Mouse (Mus musculus): ENCODE data around the gene Nrip3.

Nrip3 gene

DNA sequence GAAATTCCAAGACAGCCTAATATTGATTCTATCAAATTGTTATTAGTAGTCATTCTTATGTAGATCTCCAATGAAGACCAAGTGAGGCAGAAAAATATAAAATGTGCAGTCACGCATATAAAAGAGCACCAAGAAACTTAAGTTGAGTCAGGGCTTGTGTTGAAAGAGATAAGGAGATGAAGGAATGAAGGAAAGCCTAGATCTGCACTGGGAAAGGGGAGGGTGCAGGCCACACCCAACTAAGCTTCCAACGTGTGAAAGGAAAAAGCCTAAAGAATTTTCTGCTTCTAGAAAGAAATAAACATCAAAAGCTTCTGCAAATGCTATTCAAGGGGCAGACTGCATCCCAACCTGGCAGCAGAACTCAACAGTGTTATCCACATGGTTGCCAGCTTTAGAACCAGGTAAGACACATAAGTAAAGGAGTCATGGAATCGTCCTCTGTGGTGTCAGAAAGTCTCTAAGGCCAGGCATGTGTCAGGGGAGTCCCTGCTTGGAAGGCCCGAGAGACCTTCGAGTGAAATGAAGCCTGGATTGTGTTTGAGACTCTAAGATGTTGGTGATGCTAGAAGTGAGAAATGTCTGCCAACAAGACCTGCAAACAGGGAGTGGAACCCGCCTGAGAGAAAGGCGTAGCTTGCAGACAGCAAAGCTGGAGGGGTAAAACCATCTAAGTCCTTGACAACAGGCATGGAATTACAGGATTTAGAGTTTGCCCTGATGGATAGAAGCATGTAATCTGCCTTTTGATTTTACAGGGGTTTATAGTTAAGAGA lies 14.1 kb downstream of the Nrip3 start:
- DNase-seq = no peak

DNA sequence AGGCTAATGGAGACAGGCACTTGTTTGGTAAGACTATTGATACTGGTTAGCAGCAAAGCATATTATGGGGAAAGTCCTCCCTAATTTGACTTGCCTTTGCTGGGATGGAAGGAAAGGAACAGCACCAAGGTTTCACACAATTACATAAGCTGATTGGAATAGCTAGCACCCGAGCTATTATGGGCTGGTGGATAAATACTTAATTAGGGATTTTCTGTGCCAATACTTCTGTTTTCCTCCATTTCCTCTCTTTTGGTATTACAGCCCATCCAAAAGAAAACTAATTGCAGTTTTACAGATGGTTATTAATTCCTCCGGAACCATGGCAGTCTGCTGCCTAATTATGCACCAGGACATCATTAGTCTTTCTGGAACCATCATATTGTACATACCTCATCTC lies 17.8 kb downstream of the Nrip3 start:
- no peak for DNase-seq

DNA sequence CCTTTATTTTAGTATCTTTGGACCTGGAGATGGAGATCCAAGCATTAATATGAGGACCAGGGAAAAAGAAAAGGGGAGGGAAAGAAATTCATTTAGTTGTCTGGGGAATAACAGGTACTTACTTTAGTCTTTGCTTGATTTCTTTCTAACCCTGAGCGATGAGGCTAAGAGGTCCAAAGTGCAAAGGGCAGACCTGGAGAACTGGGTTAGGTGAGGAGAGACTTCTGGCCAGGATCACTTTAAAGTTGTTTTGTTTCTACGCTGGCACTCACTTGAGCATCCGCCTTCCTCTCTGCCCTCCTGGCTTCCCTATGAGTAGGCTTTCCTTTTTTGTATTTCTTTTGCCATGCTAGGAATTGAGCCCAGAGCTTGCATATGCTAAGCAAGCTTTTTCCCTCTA lies 25.5 kb downstream of the Nrip3 start:
- no peak for DNase-seq

DNA sequence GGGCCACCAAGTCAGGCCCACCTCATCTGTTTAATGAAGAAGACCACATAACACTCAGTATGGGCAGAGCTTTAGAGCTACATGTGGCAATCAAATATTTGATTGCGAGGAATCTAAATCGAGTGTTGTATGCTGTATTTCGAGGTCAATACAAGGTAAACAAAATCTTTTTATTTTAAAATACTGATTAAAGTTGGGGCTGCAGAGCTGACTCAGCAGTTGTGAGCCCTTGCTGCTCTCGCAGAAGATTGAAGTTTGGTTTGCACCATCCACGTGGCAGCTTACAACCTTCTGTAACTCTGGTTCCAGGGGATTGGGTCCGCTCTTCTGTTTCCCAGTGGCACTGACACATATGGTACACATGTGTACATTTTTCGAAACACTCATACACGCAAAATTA lies 27.8 kb downstream of the Nrip3 start:
- DNase-seq = no peak

DNA sequence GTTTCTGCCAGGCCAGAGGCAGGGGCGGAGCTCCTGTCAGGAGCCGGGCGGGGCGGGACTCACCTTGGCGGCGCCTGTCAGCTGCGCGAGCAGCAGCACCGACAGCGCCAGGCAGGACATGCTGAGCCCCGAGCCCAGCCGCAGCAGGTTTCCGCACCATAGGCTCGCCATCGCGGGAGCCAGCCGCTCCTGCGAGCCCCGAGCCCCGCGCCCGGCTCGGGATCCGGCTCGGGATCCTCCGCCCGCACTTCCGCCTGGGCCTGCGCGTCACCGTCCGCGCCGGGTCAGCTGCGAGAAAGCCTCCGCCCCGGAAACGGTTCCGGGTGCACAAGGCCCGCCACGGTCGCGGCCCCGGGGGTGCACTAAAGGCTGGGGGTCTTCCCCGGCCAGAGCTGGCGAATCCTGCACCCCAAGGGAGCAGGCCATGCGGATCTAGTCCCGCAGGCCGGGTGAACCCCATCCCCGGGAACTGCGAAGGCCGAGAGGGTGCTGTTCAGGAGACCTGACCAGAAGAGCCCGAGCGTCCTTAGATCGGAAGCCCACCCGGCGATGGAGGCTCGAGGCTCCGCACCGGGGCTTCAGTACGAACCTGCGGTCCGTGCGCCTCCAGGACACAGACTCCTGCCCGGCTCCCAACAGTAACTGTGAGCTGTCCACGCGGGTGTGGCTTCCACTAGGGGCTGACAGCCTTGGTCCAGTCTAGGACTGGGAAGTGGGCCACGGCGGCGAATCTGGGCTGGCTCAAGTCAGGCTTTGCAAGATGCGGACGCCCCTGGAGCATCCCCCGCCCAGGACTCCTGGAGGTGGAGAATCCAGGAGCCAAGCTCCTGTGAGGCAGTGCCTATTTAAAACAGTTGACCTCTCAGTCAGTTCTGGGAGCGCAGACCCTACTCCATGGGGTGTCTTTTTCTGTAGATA lies 29.6 kb downstream of the Nrip3 start, which contains the start of gene Tmem9b:
Tmem9b (minus strand) TSS at position 868 of the 918 bp plus-strand sequence.
- peak; percentile 88 for DNase-seq

DNA sequence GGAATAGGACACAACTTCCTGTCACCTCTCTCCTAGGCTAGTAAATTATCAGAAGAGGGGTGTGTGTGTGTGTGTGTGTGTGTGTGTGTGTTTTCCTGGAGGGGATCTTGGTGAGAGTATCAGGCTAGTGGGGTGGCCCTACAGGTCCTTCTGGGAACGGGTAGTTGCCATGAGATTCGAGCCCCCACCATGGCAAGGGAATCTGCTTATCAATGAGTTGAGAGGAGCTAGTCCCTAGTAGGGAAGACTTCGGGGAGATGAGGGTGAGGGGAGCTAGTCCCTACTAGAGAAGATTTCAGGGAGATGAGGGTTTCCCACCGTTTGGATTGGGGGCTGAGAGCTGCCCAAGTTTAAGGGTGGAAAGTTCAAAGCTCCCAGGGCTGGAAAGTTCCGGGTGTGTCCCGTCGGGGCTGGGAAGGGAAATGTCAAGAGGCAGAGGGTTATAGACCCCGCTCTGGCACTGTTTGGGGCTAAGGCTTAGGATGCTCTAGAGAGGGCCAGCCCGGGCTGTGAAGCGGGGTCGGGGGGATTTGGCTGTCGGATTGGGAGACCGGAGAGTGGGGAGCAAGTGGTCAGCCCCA lies 30.3 kb downstream of the Nrip3 start:
- DNase-seq = no peak

DNA sequence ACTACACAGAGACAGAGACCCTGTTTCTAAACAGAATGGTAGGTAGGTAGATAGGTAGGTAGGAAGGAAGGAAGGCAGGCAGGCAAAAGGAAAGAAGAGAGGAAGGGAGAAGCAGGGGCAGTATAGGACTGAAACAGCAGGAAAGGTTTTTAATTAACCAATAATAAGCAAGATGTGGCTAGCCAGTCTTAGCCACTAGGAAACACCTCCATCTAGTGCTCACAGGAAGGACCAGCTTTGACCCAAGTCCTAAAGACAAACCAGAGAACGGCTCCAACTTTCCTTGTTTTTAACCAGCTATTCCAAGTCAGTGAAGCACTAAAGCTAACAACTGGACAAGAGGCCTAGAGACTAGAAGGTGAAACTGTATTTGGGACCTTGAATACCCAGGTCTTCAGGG lies 34.1 kb downstream of the Nrip3 start:
- no peak for DNase-seq

DNA sequence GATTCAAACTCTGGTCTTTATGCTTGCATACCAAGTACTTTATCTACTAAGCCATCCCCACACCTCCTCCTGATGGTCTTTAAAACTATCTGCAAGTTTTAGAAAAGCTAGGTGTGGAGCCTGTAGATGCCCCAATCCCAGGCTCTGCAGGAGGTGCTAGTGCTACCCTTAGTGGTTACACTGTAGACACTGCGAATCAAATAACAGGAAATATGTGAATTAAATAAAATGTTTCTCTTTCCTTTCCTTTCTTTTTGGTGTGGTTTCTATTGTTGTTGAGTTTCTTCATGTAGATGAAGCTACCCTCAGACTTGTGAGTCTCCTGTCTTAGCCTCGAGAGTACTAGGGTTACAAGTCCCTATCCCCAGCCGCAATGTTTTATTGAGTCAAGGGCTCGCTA lies 40.1 kb downstream of the Nrip3 start:
- DNase-seq = no peak

DNA sequence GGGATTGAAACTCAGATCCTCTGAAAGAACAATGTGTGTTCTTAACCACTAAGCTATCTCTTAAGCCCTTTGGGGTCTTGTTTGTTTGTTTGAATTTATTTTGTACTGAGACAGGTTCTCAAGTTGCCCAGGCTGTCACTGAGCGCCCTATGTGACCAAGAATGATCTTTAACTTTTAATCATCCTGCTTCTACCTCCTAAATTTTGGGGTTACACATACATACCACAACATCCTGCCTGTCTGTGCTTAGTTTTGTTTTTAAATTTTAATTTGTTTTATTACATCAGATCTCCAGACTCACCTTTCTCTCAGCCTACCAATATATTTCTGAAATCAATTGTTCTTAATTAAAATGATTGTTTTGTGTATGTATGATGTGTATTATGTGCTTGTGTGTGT lies 40.8 kb downstream of the Nrip3 start:
- no peak for DNase-seq

DNA sequence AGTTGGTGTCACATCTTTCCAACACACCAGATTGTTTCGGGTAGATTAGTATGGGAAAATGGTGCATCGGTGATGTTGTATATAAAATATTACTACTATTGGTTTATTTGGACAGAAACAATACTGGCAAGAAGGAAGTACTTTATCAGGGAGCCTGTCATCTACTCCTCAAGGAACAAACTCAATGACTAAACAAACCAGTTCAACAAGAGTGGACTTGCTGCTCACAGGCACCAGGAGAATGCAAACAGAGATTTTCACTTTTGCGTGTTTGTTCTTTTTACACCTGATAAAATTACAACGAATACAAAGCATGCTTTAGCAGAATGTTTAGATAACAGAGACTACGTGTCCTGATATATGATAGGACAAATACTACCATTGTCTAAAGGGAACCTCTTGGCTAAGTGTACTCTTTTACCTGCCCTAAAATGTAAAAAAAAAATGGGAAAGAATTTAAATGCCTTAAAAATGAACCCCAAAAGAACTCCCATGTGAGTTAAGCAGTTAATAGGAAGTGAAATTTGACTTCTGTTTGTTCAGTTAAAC lies 41.9 kb downstream of the Nrip3 start:
- no peak for DNase-seq

DNA sequence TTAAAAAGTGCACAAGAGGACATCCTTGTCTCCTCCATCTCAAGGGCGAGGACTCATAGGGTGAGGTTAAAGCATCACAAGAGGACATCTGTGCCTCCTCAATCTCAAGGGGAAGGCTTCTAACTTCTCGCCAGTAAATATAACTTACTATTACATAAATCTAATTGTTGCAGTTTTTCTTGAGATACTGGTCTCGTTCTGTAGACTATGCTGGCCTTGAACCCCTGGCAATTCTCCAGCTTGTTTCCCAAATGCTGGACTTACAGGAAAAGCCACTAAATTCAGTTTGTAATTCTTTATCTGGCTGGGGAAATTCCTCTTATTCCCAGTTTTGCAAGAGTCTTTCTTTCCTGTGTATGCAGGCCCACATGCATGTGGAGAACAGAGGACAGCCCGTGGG lies 47.0 kb downstream of the Nrip3 start:
- DNase-seq = no peak

DNA sequence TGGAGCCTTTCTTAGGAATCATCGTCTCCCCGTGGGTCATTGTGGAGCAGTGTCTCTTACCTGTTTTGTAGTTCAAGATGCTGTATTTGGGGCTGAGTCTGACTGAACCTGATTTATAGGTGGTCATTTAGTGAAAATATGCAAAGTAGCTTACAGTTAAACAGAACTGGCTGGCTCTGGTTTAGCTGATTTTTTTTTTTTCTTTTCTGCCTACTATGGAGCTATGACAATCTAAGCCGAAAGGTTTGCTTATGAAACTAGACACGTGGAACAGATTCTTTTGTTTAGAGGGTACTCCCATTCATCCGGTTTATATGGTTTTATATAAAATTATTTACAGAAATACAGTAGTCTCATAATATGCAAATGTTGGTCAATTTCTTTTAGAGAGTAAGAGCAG lies 50.2 kb downstream of the Nrip3 start, which contains the start of gene Ascl3:
Ascl3 (minus strand) TSS at position 101 of the 400 bp plus-strand sequence.
- no peak for DNase-seq

DNA sequence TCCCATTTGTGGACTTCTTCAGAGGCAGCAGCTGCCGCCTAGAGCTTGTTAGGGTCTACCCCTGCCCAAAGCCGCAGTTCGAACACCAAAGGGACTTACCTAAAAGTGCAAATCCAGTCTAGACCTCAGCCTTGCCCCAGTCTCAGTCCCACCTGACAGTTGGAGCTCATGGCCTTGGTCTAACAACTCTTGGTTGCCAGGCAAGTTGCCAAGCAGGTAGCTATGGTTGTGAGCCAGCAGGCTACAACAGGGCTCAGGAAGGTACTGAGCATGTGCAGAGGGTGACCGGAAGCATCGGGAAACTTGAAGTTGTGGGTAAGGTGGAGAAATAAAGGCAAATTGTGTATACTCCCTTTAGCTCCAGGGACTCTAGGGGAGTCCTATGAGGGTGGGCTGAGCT lies 58.1 kb downstream of the Nrip3 start, which contains the start of gene BC051019:
BC051019 (minus strand) TSS at position 154 of the 400 bp plus-strand sequence.
- DNase-seq = no peak

DNA sequence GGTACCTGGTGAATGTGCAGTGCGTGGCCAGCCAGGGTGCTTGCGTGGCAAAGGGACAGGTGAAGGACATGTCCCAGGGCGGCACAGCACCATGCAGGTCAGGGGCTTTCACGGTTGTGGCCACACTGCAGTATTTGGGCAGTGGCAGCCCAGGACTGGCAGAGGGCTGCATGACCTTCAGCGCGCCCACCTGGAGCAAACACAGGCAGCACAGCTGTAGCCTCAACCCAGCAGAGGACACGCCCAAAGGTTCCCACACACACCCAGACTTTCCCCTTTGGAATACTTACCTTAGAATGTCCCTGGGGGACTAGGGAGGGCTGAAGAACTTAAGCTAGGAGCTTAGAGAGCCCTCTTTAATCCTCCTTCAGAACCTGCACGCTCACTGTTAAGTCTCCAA lies 58.7 kb downstream of the Nrip3 start:
- no peak for DNase-seq

DNA sequence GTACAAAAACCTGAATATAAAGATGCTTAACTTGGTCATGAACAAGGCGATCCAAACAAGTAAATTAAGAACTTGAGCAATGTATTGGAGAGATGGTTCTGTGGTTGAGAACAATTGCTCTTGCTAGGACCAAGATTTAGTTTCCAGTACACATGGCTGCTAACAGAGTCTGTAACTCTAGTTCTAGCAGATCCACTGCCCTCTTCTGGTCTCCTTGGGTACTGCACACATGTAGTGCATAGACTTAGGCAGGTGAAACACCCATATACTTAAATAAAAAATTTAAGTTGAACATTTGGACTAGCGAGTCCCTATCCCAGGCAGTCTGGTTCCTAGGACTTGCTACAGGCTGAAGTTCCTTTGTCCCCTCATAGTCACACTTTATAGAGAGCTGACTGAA lies 59.2 kb downstream of the Nrip3 start:
- DNase-seq = no peak

DNA sequence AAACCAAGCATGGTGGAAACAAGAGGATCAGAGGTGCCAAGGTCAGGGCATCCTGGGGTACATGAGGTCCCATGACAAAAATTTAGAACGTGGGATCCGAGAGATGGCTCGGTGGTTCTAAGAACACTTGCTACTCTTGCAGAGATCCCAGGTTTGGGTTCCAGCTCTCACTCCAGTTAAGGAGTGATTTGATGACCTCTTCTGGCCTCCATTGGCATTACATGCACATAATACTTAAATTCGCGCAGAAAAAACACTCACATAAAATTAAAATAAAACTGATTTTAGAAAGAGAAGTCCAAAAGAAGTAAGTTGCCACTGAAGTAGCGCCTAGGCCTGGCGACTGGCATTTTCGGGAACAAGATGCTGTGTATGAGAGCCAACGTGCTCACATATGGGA lies 62.5 kb downstream of the Nrip3 start:
- peak in 1 of 2 experiments; percentile 51 for DNase-seq

DNA sequence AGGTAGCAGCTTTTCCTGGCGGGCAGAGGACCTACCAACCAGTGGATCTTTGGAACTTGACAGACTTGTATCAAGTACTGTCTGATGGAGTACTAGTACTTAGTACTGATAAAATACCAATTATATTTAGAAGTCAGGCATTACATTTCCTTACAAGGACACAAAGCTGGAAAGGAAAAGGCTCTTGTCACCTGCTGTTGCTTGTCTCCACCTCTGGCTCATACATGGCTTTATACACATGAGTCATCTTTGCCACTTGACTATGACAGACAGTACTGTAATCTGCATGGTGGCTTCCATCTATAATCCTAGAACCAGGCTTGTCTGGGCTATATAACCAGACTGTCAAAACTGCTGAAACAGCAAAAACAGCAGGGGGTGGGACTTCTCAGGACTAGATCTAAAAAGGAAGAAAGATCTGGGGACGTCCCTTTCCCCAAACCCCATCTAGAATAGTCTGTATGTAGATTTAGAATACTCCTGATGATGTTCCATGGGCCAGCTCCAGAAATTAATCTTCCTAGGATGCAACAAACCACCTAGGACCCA lies 68.3 kb downstream of the Nrip3 start:
- DNase-seq = no peak

DNA sequence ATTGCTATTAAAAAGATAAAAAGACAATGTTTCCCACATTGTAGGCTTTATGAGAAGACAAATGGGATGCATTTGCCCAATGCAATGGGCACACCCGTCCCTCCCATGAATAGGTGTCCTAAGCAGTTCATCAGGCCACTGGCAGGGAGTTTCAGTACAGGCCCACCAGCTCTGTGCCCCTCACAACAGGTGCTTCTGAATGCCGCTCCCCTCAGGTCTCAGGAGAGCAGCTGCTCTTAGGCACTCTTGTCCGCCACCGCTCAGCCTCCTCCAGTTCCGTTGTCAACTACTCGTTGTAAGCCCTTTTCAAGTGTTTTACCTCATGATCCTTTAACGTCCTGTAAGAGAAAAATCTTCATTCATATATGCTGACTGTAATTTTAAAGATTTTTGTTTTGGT lies 69.6 kb downstream of the Nrip3 start:
- no peak for DNase-seq

DNA sequence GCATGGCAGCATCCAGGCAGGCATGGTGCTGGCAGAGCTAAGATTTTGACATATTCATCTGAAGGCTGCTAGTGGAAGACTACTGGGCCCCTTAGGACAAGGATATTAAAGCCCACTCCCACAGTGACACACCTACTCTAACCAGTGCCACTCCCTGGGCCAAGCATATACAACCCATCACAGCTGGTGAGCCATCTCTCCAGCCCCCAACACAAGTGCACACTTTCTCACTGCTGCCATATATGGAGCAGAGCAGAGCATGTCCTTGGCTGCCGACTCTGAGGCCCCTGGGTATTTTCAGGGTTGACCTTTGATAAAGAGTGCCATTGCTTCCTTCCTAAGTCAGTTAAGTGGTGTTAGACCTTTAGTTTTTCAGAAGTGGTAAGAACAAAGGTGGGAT lies 71.8 kb downstream of the Nrip3 start:
- no peak for DNase-seq

DNA sequence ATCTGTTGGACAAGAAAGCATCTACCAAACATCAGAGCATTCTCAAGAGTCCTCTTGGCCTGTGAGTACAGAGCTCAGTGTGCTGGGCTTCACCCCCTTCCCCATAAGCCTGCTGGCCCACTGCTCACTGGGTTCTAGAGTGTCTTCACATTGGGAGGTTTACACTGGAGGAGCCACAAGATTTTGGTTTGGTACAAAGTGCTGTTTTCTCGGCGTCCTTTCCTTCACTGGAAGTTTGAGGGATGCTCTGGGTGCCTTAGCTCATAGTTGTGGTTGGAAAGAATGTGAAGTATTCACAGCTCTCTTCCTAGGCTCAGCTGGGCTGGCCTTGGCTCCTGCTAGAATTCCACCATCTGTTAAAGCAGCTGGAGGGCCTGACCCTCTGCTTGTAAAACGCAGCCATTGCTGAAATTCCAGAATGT lies 72.9 kb downstream of the Nrip3 start:
- peak; percentile 54 to 85 for DNase-seq

Data from lung, postnatal 4 days (tissue).